Mouse (Mus musculus) liver, postnatal 0 days (tissue): ENCODE measurements around the gene Lyzl6.

Experiments used
- CTCF ChIP-seq: sonication (generic); IDR thresholded peaks from 2 replicates; pipeline ENCODE4 v1.5.1; 2016; ENCODE audit warnings: antibody characterized with exemption, low read depth
- EP300 ChIP-seq: IDR thresholded peaks from 2 replicates; pipeline ENCODE4 v1.6.1; 2016; ENCODE audit warnings: antibody characterized with exemption, low read depth, mild to moderate bottlenecking

DNA sequence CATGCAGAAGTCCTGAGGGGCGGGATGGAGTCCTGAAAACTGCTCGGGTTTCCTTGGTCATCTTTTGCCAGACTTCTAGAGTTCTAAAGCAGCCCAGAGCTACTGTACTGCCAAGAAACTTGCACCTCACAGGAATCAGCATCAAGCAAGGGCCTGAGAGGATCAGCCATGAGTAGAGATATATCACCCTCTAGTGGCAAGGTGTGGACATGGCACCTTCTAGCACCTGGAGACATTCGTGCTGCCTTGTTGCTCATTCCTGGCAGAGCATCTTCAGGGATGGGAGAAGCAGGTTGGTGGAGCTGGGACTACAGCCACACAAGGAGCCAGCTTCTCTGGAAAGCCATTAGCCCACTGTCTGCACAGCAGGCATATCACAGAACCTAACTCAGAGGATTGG is 36.9 kb upstream of the Lyzl6 start:
- TF ChIP-seq CTCF (peak; percentile 85), EP300 (no peak)
